Mouse (Mus musculus) C2C12 (cell line): Measurements from ENCODE around the gene Aste1. TPM values are rescaled to one million over a fixed set of nuclear protein-coding genes. Genes with fewer than 3 reads are reported as not detected.
A peak's percentile ranks its signal among the peaks of the same experiment; 100 is the strongest.

Experiments
- H3K27me3 ChIP-seq: one replicate; pipeline ENCODE4 v1.6.1; 2011; ENCODE audit not compliant: control insufficient read depth, insufficient read depth, insufficient read length
- H3K36me3 ChIP-seq: one replicate; pipeline ENCODE4 v1.6.1; 2011; ENCODE audit not compliant: control insufficient read depth, insufficient read depth
- H3K4me3 ChIP-seq: one replicate; pipeline ENCODE4 v1.5.1; 2011; ENCODE audit warnings: mild to moderate bottlenecking, control low read depth; ENCODE audit not compliant: poor library complexity, insufficient read depth, severe bottlenecking
- H3K79me2 ChIP-seq: one replicate; pipeline ENCODE4 v1.6.1; 2011; ENCODE audit not compliant: control insufficient read depth, insufficient read depth
- H3K79me3 ChIP-seq: one replicate; pipeline ENCODE4 v1.6.1; 2011; ENCODE audit warnings: low read depth, control low read depth
- H3ac ChIP-seq: one replicate; pipeline ENCODE3; 2011; ENCODE audit warnings: low read depth; ENCODE audit not compliant: control insufficient read depth, insufficient read length
- CEBPB ChIP-seq: IDR thresholded peaks from one replicate; pipeline ENCODE4 v1.6.1; 2011; ENCODE audit warnings: low read depth, mild to moderate bottlenecking, control low read depth, moderate library complexity
- CTCF ChIP-seq: IDR thresholded peaks from one replicate; pipeline ENCODE4 v1.5.1; 2011; ENCODE audit not compliant: control insufficient read depth, insufficient read depth, insufficient read length
- FOSL1 ChIP-seq: IDR thresholded peaks from one replicate; pipeline ENCODE4 v1.8.0; 2011; ENCODE audit warnings: mild to moderate bottlenecking, low read length; ENCODE audit not compliant: poor library complexity, insufficient read depth, severe bottlenecking
- MAX ChIP-seq: IDR thresholded peaks from one replicate; pipeline ENCODE4 v1.6.1; 2011; ENCODE audit warnings: mild to moderate bottlenecking, control low read depth
- MYOD1 ChIP-seq: IDR thresholded peaks from one replicate; pipeline ENCODE4 v1.6.1; 2011; ENCODE audit warnings: low read depth; ENCODE audit not compliant: control insufficient read depth, insufficient read length
- MYOG ChIP-seq: IDR thresholded peaks from one replicate; pipeline ENCODE4 v1.6.1; 2011; ENCODE audit not compliant: control insufficient read depth, insufficient read length; ENCODE audit errors: extremely low read depth
- USF1 ChIP-seq: IDR thresholded peaks from one replicate; pipeline ENCODE4 v1.6.1; 2011; ENCODE audit warnings: low read depth, mild to moderate bottlenecking, control low read depth, moderate library complexity
- polyA plus RNA-seq: library from polyadenylated mRNA; unstranded; fragments of >200 nt; fragmentation: generic; extraction: Trizol; gene quantifications from one replicate; pipeline ENCODE4 v1.2.1, GENCODE M21; 2012; ENCODE audit warnings: missing spikeins

Gene Aste1
- polyA plus RNA-seq, 1 experiment: 3.3 TPM

- H3K36me3 ChIP-seq: no peaks in the 10 kb centered on the region
- H3K27me3 ChIP-seq: no peaks in the 10 kb centered on the region
- H3K79me3 ChIP-seq: no peaks in the 10 kb centered on the region
- H3K4me3 ChIP-seq: no peak overlapping the region
- no peak for TF ChIP-seq CTCF
- TF ChIP-seq MAX: no peak
- TF ChIP-seq MYOD1: no peak
- no peak for TF ChIP-seq FOSL1
- no peak for TF ChIP-seq USF1
- no peak for TF ChIP-seq CEBPB
- TF ChIP-seq MYOG: no peak
- H3ac ChIP-seq: no peak overlapping the region
- no peaks in the 10 kb centered on the region for H3K79me2 ChIP-seq
Observed at GRCm38 (mm10) chr9:105366199-105366598, 29.0 kb upstream of the Aste1 start.

GRCm38 (mm10) chr9:105368605-105369004 is 26.6 kb upstream of the Aste1 start:
- Histone ChIP-seq H3K79me3 (no peaks in the 10 kb centered on the region), H3K27me3 (no peaks in the 10 kb centered on the region), H3K36me3 (no peaks in the 10 kb centered on the region), H3K4me3 (no peak overlapping the region), H3K79me2 (no peaks in the 10 kb centered on the region), H3ac (no peak overlapping the region)
- TF ChIP-seq MYOG (no peak), CEBPB (no peak), MYOD1 (no peak), USF1 (no peak), CTCF (no peak), MAX (no peak), FOSL1 (no peak)

GRCm38 (mm10) chr9:105374361-105374760 is 20.8 kb upstream of the Aste1 start:
- H3K4me3 ChIP-seq: no peak overlapping the region
- no peaks in the 10 kb centered on the region for H3K27me3 ChIP-seq
- H3K79me2 ChIP-seq: no peaks in the 10 kb centered on the region
- no peaks in the 10 kb centered on the region for H3K36me3 ChIP-seq
- H3ac ChIP-seq: no peak overlapping the region
- no peak for TF ChIP-seq MYOD1
- TF ChIP-seq MAX: no peak
- no peak for TF ChIP-seq CEBPB
- no peaks in the 10 kb centered on the region for H3K79me3 ChIP-seq

GRCm38 (mm10) chr9:105376411-105376810 is 18.8 kb upstream of the Aste1 start:
- no peak overlapping the region for H3ac ChIP-seq
- TF ChIP-seq CEBPB (peak; percentile 61), FOSL1 (no peak), MAX (no peak), MYOD1 (peak; percentile 74), CTCF (no peak), MYOG (no peak), USF1 (no peak)

GRCm38 (mm10) chr9:105376954-105377530 is 18.1 kb upstream of the Aste1 start:
- no peaks in the 10 kb centered on the region for H3K79me3 ChIP-seq
- no peak overlapping the region for H3ac ChIP-seq
- no peaks in the 10 kb centered on the region for H3K79me2 ChIP-seq
- H3K36me3 ChIP-seq: no peaks in the 10 kb centered on the region
- TF ChIP-seq CEBPB (no peak), MYOD1 (no peak), FOSL1 (no peak), MAX (no peak), USF1 (no peak), MYOG (no peak), CTCF (no peak)
- H3K27me3 ChIP-seq: no peaks in the 10 kb centered on the region
- no peak overlapping the region for H3K4me3 ChIP-seq

More at GRCm38 (mm10) chr9:105376411-105376810, 18.8 kb upstream of the Aste1 start:
- Histone ChIP-seq H3K79me2 (no peaks in the 10 kb centered on the region), H3K79me3 (no peaks in the 10 kb centered on the region), H3K36me3 (no peaks in the 10 kb centered on the region), H3K4me3 (no peak overlapping the region), H3K27me3 (no peaks in the 10 kb centered on the region)

- no peaks in the 10 kb centered on the region for H3K79me3 ChIP-seq
- no peaks in the 10 kb centered on the region for H3K79me2 ChIP-seq
- TF ChIP-seq FOSL1 (no peak), MYOG (no peak), USF1 (no peak), MYOD1 (no peak), CEBPB (no peak), MAX (no peak), CTCF (no peak)
- H3K4me3 ChIP-seq: no peak overlapping the region
- no peaks in the 10 kb centered on the region for H3K36me3 ChIP-seq
- H3K27me3 ChIP-seq: no peaks in the 10 kb centered on the region
- no peak overlapping the region for H3ac ChIP-seq
Observed at GRCm38 (mm10) chr9:105377622-105378021, 17.6 kb upstream of the Aste1 start.
